Mouse (Mus musculus) heart, postnatal 0 days (tissue): Measurements from ENCODE around the gene Kpna7.

Experiments
- CTCF ChIP-seq: IDR thresholded peaks from 2 replicates; pipeline ENCODE4 v1.5.1; 2016; ENCODE audit warnings: antibody characterized with exemption, control low read depth, low read depth
- EP300 ChIP-seq: IDR thresholded peaks from 2 replicates; pipeline ENCODE4 v1.6.1; 2016; ENCODE audit warnings: antibody characterized with exemption, low read depth

GRCm38 (mm10) chr5:144963817-144964261, 120.0 kb downstream of the Kpna7 start:
- TF ChIP-seq EP300 (no peak), CTCF (no peak)
